In the genomic region with DNA sequence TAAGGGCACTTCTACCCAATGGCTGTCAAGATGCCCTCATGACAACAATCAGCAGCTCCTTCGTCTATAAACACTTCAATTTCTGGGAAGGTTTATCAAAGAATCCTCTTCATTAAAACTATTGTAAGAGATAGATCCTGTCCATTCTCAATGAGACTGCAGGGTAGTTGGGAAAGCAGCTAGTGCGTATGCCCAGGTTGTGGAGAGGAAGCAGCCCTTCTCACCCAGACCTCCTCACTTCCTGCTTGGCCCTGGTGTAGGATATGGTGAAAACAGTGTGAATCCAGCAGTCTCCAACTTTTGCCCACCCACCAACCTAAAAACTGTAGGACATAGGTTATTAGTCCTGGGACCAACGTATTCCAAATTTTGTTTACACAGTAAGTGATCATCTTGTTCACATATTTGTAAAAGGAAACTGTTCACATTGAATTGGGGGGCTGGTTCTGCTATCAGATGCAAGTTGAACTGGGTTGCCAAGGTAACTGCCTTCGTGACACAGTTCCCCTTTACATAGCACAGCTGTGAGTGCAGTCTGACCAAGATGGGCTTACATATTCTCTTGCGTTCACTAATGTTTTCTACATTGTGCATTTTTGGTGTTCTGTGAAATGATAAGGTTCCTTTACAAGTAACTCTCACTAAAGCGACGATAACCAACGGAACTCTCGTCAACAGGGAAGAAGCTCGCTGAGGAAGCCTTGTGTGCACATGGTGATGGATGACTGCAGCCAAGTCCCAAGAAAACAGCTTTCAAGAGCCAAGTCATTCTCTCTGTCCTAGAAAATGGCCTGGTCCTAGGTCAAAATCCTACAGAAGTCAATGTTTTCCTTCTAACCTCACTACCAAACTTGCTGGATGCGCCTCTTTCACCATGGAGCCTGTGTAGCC, we compare ENCODE assay signal across 32 mouse cellular contexts. TPM values are rescaled to one million over a fixed set of nuclear protein-coding genes. Genes with fewer than 3 reads are reported as not detected.
DNase-seq lines count a peak whose midpoint lies in the region; ATAC-seq and TF ChIP-seq lines count a peak whose summit lies in the region.
"Had no signal": no experiment of that assay in that cellular context is flagged by ENCODE, and none has a peak within 500 bp of the region (broad histone marks: within the 10 kb centered on the region; RNA-seq: fewer than 3 reads in every experiment).

No protein-coding gene starts in this region.

- H3K9ac ChIP-seq in neural tube, embryonic 15.5 days (replicated peaks): no peak overlapping the region
- H3K9ac ChIP-seq: embryonic facial prominence, embryonic 15.5 days; forebrain, embryonic 12.5 days; forebrain, postnatal 0 days; hindbrain, embryonic 12.5 days; limb, embryonic 12.5 days; liver, embryonic 15.5 days; lung, embryonic 14.5 days; midbrain, embryonic 12.5 days had no signal

- ATAC-seq in hematopoietic stem cell, adult 5-6 weeks (replicated peaks in 1 of 2; ENCODE audit: insufficient read depth in 1 of 2, low FRiP score in 2 of 2, low TSS enrichment in 1 of 2, low read depth in 1 of 2, poor library complexity in 2 of 2, severe bottlenecking in 2 of 2): peak; percentile 69 to 77
- no peak for ATAC-seq in neural tube, embryonic 15.5 days (ENCODE audit: low FRiP score)
- ATAC-seq: activated CD4-positive, CD25-positive, alpha-beta regulatory T cell, adult 4 months; CD4-positive, CD25-positive, alpha-beta regulatory T cell, adult 4 months; forebrain, postnatal 0 days; intestine, embryonic 16.5 days had no signal

- no peaks in the 10 kb centered on the region for H3K27me3 ChIP-seq in thymus, adult 2 months (ENCODE audit: control insufficient read depth, insufficient read depth, low read length)
- no peaks in the 10 kb centered on the region for H3K27me3 ChIP-seq in neural tube, embryonic 15.5 days (replicated peaks)
- H3K27me3 ChIP-seq: embryonic facial prominence, embryonic 15.5 days; forebrain, embryonic 12.5 days; hindbrain, embryonic 12.5 days; limb, embryonic 12.5 days; liver, embryonic 15.5 days; midbrain, embryonic 12.5 days had no signal

- intact Hi-C loops in heart, postnatal 25 days (cut with DNase I): no loop called here

- peak; percentile 80 for DNase-seq in heart, adult 11 months
- DNase-seq in heart, postnatal 25 days (ENCODE audit: low spot score): no peak
- peak; percentile 17 for DNase-seq in thymus, postnatal 25 days
- no peak for DNase-seq in thymus, adult 2 months
- DNase-seq in adrenal gland, adult 18-20 months (ENCODE audit: low spot score in 2 of 2): no peak
- no peak for DNase-seq in urinary bladder, adult 2 months (ENCODE audit: low spot score)
- DNase-seq: adrenal gland, adult 8-10 months; cerebellum, adult 11-12 months; cerebellum, postnatal 10 days; forebrain, postnatal 0 days; heart, postnatal 14 days; kidney, adult 8-10 months; kidney, postnatal 10 days; lung, embryonic 14.5 days; lung, postnatal 14 days; right cerebral cortex, postnatal 25 days; thymus, postnatal 4 days had no signal

- WGBS in thymus, adult 2 months: 67% methylated on average over 11 of the region's 11 CpGs
- whole genome bisulfite sequencing in neural tube, embryonic 15.5 days: 91% methylated on average over 11 of the region's 11 CpGs

- no peak for TF ChIP-seq POLR2A in thymus, adult 2 months (IDR thresholded peaks at IDR 0.05; ENCODE audit: control insufficient read depth, extremely low read depth, insufficient read depth, low read length, poor library complexity)

- H3K27ac ChIP-seq in thymus, adult 2 months (ENCODE audit: control insufficient read depth, insufficient read depth, low read length): no peak overlapping the region
- no peak overlapping the region for H3K27ac ChIP-seq in neural tube, embryonic 15.5 days (replicated peaks)
- H3K27ac ChIP-seq: embryonic facial prominence, embryonic 10.5 days; embryonic facial prominence, embryonic 15.5 days; forebrain, embryonic 12.5 days; hindbrain, embryonic 12.5 days; left cerebral cortex, adult 2 months; limb, embryonic 12.5 days; liver, embryonic 15.5 days; midbrain, embryonic 12.5 days had no signal

- no peaks in the 10 kb centered on the region for H3K9me3 ChIP-seq in neural tube, embryonic 15.5 days (replicated peaks)
- H3K9me3 ChIP-seq: embryonic facial prominence, embryonic 10.5 days; embryonic facial prominence, embryonic 15.5 days; forebrain, embryonic 12.5 days; hindbrain, embryonic 12.5 days; limb, embryonic 12.5 days; liver, embryonic 15.5 days; midbrain, embryonic 12.5 days had no signal

- no peak overlapping the region for H3K4me2 ChIP-seq in neural tube, embryonic 15.5 days
- H3K4me2 ChIP-seq: embryonic facial prominence, embryonic 15.5 days; forebrain, embryonic 12.5 days; hindbrain, embryonic 12.5 days; limb, embryonic 12.5 days; liver, embryonic 15.5 days; lung, embryonic 14.5 days; midbrain, embryonic 12.5 days had no signal

- no peak overlapping the region for H3K4me3 ChIP-seq in thymus, adult 2 months (ENCODE audit: control insufficient read depth, insufficient read depth, low read length)
- no peak overlapping the region for H3K4me3 ChIP-seq in neural tube, embryonic 15.5 days (replicated peaks)
- H3K4me3 ChIP-seq: embryonic facial prominence, embryonic 10.5 days; embryonic facial prominence, embryonic 15.5 days; forebrain, embryonic 12.5 days; hindbrain, embryonic 12.5 days; left cerebral cortex, adult 2 months; limb, embryonic 12.5 days; liver, embryonic 15.5 days; midbrain, embryonic 12.5 days had no signal

- TF ChIP-seq CTCF in thymus, adult 2 months (IDR thresholded peaks at IDR 0.05; ENCODE audit: borderline replicate concordance, control insufficient read depth, extremely low read depth, insufficient read depth, low read length, poor library complexity): no peak

- no peaks in the 10 kb centered on the region for H3K36me3 ChIP-seq in thymus, adult 2 months (ENCODE audit: control insufficient read depth, insufficient read depth, low read length)
- peaks cover 31% of the 10 kb centered on the region for H3K36me3 ChIP-seq in neural tube, embryonic 15.5 days
- H3K36me3 ChIP-seq: forebrain, embryonic 12.5 days; liver, embryonic 15.5 days had no signal

- peaks cover 10% of the 10 kb centered on the region for H3K4me1 ChIP-seq in thymus, adult 2 months (replicated peaks; ENCODE audit: control insufficient read depth, insufficient read depth, low read length)
- H3K4me1 ChIP-seq in neural tube, embryonic 15.5 days: peaks cover 12% of the 10 kb centered on the region

RNA-seq across cellular contexts. Expression of gene Gng10, which starts 5.8 kb away (rescaled TPM):
- total RNA-seq in heart, postnatal 25 days (2021): 10 to 100 TPM; 15.8 to 18.7 TPM
- polyA plus RNA-seq in thymus, adult 2 months (2012; rRNA removed): 22.8 and 32.7 TPM in 2 replicates
- 82.1 and 96.4 TPM in 2 replicates for total RNA-seq in hematopoietic stem cell, adult 5-6 weeks (2017)
- total RNA-seq in adrenal gland, adult 18-20 months (2021): 10 to 100 TPM; 30.8 to 32.2 TPM
- polyA plus RNA-seq in neural tube, embryonic 15.5 days (2015; fragmentation: Nextera tagmentation; extraction: Ambion mirVana): 180 and 198 TPM in 2 replicates
- 46.3 and 49.5 TPM in 2 replicates for polyA plus RNA-seq in urinary bladder, adult 2 months (2012; rRNA removed)

RNA-seq across cellular contexts. Expression of gene Gm20503, which starts 37.6 kb away (rescaled TPM):
- total RNA-seq in heart, postnatal 25 days (2021): 1 to 10 TPM; 4.8 to 7.4 TPM
- polyA plus RNA-seq in thymus, adult 2 months (2012; rRNA removed): not detected in 2 replicates
- not detected in 2 replicates for total RNA-seq in hematopoietic stem cell, adult 5-6 weeks (2017)
- total RNA-seq in adrenal gland, adult 18-20 months (2021): 1 to 10 TPM; 2.0 to 3.8 TPM
- 7.0 and 8.2 TPM in 2 replicates for polyA plus RNA-seq in neural tube, embryonic 15.5 days (2015; fragmentation: Nextera tagmentation; extraction: Ambion mirVana)
- polyA plus RNA-seq in urinary bladder, adult 2 months (2012; rRNA removed): not detected in 2 replicates
- total RNA-seq: forebrain, postnatal 0 days; liver, adult 2 months had no signal
- polyA plus RNA-seq: activated CD4-positive, CD25-positive, alpha-beta regulatory T cell, adult 4 months; CD4-positive, CD25-positive, alpha-beta regulatory T cell, adult 4 months; large intestine, adult 2 months; liver, adult 2 months had no signal

RNA-seq across cellular contexts. Expression of gene Dnajc25, which starts 45.8 kb away (rescaled TPM):
- 10 to 100 TPM; 17.6 to 18.2 TPM for total RNA-seq in heart, postnatal 25 days (2021)
- 2.3 and 3.1 TPM in 2 replicates for polyA plus RNA-seq in thymus, adult 2 months (2012; rRNA removed)
- total RNA-seq in hematopoietic stem cell, adult 5-6 weeks (2017): 11.1 and 16.5 TPM in 2 replicates
- total RNA-seq in adrenal gland, adult 18-20 months (2021): 10 to 100 TPM; 14.0 to 14.1 TPM
- 8.2 and 9.4 TPM in 2 replicates for polyA plus RNA-seq in neural tube, embryonic 15.5 days (2015; fragmentation: Nextera tagmentation; extraction: Ambion mirVana)
- 10.2 and 10.8 TPM in 2 replicates for polyA plus RNA-seq in urinary bladder, adult 2 months (2012; rRNA removed)

RNA-seq across cellular contexts. Expression of gene Ptgr1, which starts 53.7 kb away (rescaled TPM):
- total RNA-seq in heart, postnatal 25 days (2021): 1 to 10 TPM; 4.2 to 4.7 TPM
- polyA plus RNA-seq in thymus, adult 2 months (2012; rRNA removed): 3.0 and 3.4 TPM in 2 replicates
- total RNA-seq in hematopoietic stem cell, adult 5-6 weeks (2017): 2.5 and 10.8 TPM in 2 replicates
- 10 to 100 TPM; 14.9 to 24.8 TPM for total RNA-seq in adrenal gland, adult 18-20 months (2021)
- polyA plus RNA-seq in neural tube, embryonic 15.5 days (2015; fragmentation: Nextera tagmentation; extraction: Ambion mirVana): 4.3 and 14.8 TPM in 2 replicates
- 101 and 130 TPM in 2 replicates for polyA plus RNA-seq in urinary bladder, adult 2 months (2012; rRNA removed)

Comparison
In these comparisons a context has a peak if more than half of its experiments do, and no peak if none do; other contexts are left out.
1. DNase-seq: peak in heart, adult 11 months (single experiment) and thymus, postnatal 25 days (single experiment); none in heart, postnatal 25 days (single experiment), thymus, adult 2 months (single experiment), adrenal gland, adult 18-20 months (0 of 2) and urinary bladder, adult 2 months (single experiment).